Mouse (Mus musculus) T-helper 2 cell (primary cell): ENCODE data around the gene Crtam.

Experiments used
- in situ Hi-C: fragments of 300-600 bp; cut with MboI, MseI; formaldehyde crosslinking; loops from one replicate; pipeline ENCODE4 v1.15.1; 2025; ENCODE audit warnings: high pct_unique_total_duplicates

Gene Crtam

DNA sequence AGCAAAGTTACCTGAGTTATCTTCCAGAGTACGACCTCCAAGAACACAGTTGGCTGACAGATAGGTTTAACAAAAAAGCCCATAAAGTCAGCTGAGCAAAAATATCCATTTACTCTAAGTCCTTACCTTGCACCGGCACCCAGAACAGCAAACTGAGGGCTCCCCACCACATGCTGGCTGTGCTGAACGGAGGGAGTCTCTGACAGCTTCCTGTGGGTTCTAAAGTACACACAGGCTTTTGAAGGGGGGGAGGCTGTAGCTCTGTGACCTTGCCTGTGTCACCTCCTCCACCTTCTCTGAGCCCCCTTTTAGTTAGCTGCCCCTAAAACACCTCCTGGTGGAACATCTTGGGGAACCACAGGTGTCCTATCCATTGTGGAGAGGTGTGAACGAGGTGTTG lies at the start of gene Crtam:
Gene Crtam (minus strand): TSS at position 214 of the 400 bp plus-strand sequence.
- in situ Hi-C loops: no loop called here

DNA sequence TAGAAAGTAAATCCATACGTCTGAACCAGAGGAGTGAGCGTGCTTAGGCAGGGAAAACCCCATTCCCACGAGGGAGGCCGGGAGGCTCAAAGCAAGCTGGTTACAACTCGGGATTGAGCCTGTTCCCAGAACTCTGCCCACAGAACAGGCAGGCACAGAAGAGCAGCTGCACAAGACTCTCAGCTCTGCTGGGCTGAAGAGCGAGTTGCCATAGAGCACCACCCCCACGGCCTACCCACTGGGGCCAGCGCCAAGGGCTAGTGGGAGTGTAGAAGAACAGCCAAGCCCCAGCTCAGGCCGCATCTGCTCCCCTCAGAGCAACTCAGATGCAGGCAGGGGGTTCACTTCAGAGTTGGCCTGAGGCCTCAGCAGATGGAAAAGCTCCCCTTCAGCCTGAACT lies 49.7 kb upstream of the Crtam start:
- in situ Hi-C loops: no loop called here

DNA sequence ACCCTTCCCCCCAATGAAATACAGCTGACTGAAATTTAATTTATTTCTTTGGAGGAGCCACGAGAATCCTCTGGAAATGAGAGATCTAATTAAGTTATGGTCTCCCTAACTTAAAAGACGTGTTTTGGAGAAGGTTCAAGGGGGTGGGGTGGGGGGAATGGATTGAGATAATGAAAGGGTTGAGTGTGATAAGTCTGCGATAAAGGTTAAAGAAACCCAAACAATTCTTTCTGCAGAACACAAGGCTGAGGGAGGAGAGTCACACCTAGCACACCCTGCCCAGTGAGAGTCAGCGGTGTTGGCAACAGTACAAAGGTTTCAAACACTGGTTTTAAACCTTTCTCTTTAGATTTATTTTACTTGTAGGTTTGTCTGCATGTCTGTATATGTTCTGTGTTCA lies 49.0 kb upstream of the Crtam start:
- in situ Hi-C loops: no loop called here

DNA sequence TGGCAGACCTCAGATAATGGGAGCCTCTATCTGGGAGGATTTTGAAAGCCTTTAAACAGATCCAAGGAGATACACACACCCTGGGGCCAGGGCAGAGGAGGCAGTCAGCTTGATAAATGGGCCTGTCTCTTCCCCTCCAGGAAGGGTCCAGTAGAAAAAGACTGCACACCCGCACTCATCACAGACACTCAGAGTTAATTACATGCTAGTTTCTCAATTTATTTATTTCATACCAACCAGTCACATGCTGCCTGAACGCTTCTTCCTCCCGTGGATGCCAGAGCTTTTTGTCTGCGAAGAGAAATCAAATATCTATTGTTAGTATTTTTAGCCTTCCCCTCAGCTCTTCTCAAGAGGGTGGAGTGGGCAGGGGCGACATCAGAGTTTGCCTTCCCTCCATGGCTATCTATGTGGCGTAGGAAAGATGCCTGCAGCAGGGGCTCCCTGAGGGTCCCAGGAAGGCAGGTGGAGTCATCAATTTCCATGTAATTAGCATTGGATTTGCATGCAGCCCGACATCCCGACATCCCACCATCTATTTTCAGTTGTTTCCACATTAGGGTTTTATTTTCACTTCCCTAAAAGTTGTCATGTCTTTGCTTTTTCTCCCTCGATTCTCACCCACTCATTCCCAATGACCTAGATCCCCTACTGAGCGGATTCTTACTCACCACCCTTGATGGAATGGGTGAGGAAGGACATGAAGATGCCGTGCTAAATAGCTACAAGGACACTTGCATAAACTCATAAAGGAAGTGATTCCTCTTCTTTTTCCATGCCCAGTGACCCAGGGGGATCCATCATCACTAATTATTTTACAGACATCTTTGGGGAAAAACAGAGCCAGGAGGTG lies 46.9 kb upstream of the Crtam start:
- in situ Hi-C loops: no loop called here

DNA sequence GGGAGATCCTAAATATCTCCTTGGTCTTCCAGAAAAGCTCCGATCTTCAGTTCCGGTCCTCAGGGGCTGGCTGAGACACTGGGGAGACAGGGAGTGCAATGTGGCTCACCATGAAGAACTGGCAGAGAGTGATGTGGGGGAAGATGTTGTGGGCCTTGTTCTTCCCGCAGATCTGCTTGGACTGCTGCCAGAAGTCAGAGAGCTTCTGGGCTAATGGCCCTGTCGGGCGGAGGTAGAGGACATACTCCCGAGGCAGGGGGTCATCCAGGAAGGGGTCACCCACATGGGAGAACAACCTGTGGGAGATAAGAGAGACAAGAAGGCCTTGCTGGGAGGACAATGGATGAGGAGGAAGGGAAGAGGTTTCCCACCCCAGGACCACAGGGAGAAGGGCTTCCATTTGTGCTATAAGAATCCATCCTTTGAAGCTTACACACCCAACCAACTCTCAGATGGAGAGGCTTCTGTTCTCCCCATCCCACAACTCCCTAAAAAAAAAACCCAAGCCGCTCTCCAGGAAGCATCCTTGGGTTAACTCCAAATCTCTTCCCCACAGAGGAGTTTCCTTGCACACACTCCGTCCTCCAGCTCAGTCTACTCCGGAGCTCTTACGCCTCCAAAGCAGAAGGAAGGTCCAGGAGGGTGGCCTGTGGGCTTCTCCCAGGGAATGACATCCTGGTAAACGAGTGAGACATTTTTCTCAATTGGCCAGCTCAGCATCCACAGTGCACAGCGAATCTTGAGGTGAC lies 46.1 kb upstream of the Crtam start:
- in situ Hi-C loops: no loop called here

DNA sequence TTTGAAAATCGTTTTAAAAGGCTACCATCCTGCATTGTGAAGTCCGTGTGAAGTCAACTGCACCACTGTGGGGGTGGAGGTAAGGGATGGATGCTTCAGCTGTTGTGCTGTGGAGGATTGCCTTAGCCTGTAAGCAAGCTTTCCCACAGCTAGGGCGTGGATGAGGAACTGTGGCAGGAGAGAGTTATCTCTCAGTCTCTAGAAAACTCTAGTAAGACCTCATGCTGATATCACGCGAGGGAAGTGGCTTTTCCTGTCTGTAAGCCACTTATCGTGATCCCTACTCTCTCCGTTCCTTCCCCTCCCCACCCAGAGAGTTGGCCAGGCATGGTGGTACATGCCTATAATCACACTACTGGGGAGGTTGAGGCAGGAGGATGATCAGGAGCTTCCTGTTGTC lies 44.9 kb upstream of the Crtam start:
- in situ Hi-C loops: loop anchor here (5.0 to 10.0 kb wide), 2 partner anchors 133 to 416 kb away; no protein-coding TSS in a partner anchor

DNA sequence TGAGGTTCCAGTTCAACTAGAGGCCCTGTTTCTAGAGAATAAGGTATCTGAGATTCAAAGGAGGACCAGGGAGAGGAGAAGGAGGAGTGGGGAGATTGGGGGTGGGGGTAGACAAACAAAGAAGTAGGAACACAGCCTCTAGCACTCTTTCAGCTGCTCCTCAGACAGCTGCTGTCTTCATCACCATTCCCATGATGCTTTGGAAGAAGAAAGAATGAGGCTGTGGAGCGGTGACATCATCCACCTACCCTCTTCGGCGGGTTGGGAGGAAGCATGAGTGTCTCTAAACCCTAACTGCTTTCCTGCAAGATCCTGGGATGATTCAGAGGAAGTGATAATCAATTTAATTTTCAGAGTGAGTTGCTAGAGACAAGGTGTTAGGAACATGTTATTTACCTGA lies 44.4 kb upstream of the Crtam start:
- in situ Hi-C loops: loop anchor here (5.0 to 10.0 kb wide), 2 partner anchors 133 to 416 kb away; no protein-coding TSS in a partner anchor

DNA sequence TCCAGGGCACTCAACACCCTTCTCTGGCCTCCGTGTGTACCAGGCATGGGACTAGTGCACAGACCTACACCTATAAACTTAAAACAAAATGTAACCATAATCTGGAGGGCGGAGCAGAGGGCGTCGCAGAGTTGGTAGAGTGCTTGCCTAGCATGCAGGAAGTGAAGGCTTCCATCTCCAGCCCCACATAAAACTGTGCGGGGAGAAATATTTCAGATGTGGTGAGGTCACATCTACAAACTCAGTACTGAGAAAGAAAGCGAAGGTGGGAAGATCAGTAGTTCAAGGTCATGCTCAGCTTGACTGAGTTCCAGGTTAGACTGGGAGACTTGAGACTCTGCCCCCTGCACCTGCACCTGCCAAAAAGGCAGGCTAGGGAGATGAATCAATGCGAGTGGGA lies 43.8 kb upstream of the Crtam start:
- in situ Hi-C loops: loop anchor here (5.0 to 10.0 kb wide), 2 partner anchors 134 to 417 kb away; no protein-coding TSS in a partner anchor

DNA sequence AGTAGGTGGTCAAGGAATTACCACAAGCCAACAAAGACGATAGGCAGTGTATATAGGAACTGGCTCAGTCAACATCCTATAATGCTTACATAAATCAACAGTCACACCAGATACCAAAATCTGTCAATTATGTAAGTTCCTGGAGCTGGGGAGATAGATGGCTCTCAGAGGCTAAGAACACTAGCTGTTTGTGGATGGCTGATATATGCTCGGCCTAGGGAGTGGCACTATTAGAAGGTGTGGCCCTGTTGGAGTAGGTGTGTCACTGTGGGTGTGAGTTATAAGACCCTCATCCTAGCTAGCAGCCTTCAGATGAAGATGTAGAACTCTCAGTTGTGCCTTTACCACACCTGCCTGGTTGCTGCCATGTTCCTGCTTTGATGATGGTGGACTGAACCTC lies 43.2 kb upstream of the Crtam start:
- in situ Hi-C loops: loop anchor here (5.0 to 10.0 kb wide), 2 partner anchors 135 to 417 kb away; no protein-coding TSS in a partner anchor

DNA sequence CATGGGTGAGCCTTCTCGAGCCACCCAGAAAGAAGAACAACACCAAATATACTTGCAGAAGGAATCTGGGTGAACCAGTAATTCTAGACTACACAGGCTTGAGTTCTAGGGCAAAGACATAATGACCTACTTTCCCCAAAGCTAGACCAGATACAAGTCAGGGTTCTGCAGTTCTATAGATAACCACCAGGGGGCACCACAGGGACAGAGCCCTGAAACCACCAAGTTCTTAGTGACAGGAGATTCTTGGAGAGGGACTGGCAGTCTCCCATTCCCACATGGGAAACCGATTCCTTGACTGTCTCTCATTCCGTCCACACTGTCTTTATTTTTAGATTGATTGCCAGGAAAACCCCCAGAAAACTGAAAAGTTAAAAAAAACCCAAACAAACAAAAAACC lies 40.2 kb upstream of the Crtam start:
- in situ Hi-C loops: loop anchor here (5.0 to 10.0 kb wide), 2 partner anchors 138 to 420 kb away; no protein-coding TSS in a partner anchor

DNA sequence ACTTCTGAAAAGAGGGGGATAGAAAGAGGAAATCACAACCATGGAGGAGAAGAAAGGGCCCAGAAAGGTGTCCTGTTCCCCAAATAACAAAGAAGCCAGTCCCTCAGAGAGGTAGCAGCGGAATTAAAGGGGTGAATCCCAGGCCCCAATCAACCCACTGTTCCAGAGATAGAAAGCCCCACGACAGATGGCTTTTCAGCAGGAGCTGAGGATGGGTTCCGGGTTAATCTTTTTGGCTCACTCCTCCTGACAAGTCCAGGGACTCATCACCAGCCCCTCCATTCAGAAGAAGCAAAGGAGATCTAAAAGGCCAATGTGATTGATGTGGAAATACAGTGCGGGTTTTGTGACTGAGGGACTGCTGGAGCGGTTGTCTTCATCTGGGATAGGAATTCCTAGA lies 39.2 kb upstream of the Crtam start:
- in situ Hi-C loops: loop anchor here (10.0 kb wide), 1 partner anchor 421 kb away; no protein-coding TSS in a partner anchor

DNA sequence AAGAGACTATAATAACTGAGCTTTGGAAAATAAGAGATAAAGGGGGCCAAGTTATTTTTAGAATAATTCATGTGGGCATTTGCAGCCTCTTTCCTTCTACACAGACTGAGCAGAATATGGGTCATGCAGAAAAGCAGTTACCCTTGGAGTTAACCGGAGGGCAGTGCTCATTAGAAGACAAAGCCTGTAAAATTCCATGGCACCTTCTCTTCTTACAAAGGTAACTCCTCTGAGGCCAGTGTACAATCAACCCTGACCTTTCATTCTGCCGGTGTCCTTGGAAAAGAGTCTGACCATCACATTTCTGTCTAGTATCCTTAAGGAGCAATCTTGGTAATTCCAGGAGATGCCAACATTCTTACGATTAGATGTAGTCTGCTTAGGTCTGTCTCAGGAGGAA lies 37.0 kb upstream of the Crtam start:
- in situ Hi-C loops: loop anchor here (10.0 kb wide), 1 partner anchor 423 kb away; no protein-coding TSS in a partner anchor

DNA sequence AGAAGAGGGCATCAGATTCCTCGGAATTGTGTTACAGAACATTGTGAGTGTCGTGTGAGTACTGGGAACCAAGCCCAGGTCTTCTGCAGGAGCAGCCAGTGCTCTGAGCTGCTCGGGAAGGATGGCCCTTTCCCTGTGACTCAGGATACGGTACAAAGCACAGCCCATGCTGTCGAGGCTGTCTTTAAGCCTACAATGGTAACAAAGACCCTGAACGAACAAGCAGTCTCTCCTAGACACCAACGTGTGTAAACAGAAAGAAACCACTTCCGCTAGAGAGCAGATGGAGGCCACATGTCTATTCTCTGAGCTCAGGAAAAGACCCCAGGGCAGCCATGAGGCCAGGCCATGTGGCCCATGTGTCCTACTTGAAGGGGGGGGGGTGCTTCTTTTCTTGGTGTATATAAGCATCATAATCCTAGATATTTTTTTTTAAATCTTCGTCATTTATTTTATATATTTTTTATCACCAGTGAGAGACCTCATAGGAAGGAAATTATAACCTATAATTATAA lies 33.8 kb upstream of the Crtam start:
- in situ Hi-C loops: no loop called here

DNA sequence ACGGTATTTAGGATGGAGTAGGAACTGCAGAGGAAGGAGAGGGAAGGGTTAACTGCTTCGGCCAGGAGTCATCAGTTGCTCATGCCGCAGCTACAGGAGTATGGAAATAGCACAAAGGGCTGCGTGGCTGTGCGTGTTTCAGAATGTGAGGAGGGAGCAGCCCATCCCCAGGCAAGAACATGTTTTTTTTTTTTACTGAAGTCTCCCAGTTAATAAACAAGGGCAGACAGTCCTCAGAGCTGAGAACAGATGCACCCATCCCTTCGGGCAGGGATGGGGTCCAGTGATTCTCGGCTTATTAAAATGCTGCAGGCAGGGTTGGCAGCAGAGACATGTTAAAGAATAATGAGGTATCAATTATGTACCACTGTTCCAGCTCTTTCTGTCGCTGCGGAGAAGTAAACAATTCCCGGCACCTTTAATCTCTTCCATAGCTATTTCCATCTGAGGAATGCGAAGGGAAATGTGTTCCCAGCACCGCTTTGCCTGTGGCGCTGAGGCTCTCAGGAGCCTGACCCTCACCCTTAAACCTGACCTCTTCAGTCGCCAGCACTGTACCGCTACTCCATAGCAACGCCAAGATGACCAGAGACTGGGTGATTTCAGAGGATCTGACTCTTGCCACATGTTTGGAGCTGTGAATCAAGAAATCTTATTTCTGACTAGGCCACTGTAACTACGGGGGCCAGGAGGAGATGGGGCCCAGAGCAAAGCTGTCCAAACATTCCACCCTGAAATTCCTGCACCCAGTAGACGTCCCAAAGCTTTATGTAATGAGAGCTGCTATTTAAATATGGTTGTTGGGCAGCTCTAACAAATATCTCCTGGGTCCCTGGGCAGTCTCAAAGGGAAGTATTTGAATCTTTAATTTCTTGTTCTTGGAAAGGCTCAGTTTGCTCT lies 27.4 kb upstream of the Crtam start:
- in situ Hi-C loops: no loop called here

DNA sequence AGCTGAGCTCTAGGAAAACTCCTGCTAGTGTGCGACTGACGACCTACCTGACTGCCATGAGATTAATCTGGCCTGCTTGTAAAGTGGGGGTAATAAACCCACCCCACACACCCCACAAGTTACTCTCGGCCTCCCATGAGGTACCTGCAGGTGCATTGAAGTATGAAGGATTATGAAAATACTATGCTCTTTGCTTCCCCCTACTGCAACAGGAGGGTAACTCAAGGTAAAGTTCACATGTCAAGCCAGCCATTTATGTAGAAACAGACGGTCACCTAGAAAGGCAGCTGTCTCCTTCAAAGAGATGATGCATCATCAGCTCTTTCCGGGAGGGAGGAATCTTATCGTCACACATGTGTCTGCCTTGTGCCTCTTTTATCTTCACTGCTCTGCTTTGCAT lies 25.4 kb upstream of the Crtam start:
- in situ Hi-C loops: no loop called here

DNA sequence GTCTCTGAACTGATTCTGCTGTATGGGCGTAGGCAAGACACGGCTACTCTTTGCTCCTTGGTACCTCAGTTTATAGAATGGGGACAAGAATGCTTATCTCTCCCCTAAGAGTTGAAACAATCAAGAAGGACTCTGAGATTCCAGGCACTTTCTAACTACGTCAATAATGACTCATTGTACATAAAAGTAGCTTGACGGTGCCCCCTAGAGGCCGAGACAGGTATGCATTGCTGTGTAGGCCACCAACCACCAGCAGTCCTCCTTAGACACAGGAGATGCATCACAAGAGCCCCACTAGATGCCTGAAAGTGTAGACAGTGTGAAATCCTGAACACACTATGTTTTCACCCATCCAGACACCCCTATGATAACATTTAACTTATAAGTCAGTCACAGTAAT lies 24.0 kb upstream of the Crtam start:
- in situ Hi-C loops: no loop called here

DNA sequence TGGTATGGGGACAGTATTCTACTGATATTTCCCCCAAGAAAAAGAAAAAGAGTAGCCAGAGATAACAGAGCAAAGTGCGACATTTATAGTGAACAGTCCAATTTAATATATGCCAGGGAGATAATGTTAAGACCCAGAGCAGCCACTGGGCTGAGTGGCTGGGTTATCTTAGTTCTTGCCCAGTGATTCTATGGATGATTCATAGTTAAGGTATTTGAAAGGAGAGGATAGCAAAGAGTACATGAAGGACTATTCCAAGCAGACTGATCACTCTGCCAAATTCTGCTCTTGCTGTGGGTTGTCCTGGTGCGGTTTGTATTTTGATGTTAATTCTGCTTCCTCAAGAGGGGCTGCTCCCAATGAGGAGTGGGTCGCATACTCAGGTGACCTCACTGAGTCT lies 17.3 kb upstream of the Crtam start:
- in situ Hi-C loops: no loop called here

DNA sequence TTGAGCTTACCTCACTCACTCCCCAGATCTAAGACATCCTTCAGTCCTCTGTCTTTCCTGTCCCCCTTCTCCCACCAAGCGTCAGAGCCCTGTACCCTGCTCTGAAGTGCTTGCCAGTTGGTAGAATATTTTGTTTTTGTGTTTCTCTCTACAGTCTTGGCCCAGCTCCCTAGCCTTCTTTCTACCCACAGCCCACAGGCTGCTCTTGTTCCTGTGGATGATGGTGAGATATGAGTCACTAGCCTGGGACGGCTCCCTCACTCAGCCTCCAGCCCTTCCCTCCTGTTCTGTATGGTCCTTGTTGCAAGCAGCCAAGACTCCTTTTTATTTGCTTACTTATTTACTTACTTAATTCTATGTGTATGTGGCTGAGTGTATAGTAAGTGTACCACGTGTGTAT lies 16.1 kb upstream of the Crtam start:
- in situ Hi-C loops: no loop called here

DNA sequence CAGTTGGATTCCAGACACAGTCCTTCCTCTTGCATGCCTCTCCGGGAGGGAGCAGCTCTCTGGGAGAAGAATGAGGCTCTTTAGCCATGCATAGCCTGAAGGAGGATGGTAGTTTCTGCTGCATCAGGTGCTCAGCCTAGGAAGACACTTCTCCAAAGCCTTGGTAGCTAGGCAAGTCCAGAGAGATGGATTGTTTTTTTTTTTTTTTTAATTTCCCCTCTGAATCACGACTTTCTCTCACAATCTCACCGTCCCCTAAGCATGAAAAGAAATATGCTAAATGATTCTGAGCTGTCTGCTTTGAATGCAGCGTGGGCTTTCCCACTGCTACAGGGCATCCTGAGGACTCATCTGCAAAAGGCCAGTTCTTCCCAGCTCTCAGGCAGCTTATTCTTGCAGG lies 10.1 kb upstream of the Crtam start:
- in situ Hi-C loops: no loop called here

DNA sequence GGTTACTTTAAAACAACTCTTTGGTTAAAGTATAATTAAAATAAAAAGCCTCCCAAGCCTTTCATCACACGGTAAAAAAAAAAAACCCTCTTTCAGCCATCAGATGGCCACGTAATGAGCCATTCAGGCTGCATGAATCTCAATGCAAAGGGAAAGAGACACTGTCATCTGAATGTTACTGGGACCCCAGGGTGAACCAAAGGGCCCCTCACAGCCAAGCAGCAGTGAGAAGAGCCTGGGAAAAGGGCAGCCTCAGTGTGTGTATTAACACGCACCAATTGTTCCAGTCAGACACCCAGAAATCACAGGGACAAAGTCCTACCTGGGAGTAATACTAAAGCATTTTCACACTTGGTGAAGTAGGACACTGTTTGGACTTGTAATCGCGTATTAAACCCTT lies 8.0 kb upstream of the Crtam start:
- in situ Hi-C loops: no loop called here
